Comparison of ENCODE assay signal across 8 mouse cellular contexts in genomic region chr11:84943948-84944347, GRCm38 (mm10). TPM values are rescaled to one million over a fixed set of nuclear protein-coding genes. Genes with fewer than 3 reads are reported as not detected.
DNase-seq lines count a peak whose midpoint lies in the region; ATAC-seq and TF ChIP-seq lines count a peak whose summit lies in the region.

No protein-coding gene starts in this region.

- peaks cover 3% of the 10 kb centered on the region; the same call in 1 of the 2 replicates for H3K4me1 ChIP-seq in embryonic facial prominence, embryonic 14.5 days (ENCODE audit: control insufficient read depth, insufficient read depth, low read length)
- peaks cover 26% of the 10 kb centered on the region for H3K4me1 ChIP-seq in hindbrain, embryonic 15.5 days (replicated peaks)
- H3K4me1 ChIP-seq in liver, embryonic 11.5 days (replicated peaks; ENCODE audit: control insufficient read depth, insufficient read depth, low read length): no peaks in the 10 kb centered on the region; the same call in 1 of the 2 replicates

- TF ChIP-seq CTCF in layer of hippocampus, adult 2 months (conservative IDR thresholded peaks at IDR 0.05): 0 out of 2 replicates have a peak, but pooled peaks have one; percentile 7

- under 1% methylated on average over 15 of the region's 15 CpGs for WGBS in embryonic facial prominence, embryonic 14.5 days
- 3% methylated on average over 15 of the region's 15 CpGs for WGBS in hindbrain, embryonic 15.5 days
- under 1% methylated on average over 15 of the region's 15 CpGs for WGBS in liver, embryonic 11.5 days

- ATAC-seq in embryonic facial prominence, embryonic 14.5 days (ENCODE audit: low read depth): no peak
- no peak for ATAC-seq in hindbrain, embryonic 15.5 days (ENCODE audit: low FRiP score, low read depth)
- no peak for ATAC-seq in liver, embryonic 11.5 days (replicated peaks; ENCODE audit: low FRiP score)

- H3K27ac ChIP-seq in layer of hippocampus, adult 2 months: 0 out of 2 replicates have a peak overlapping the region, but pooled peaks have one; percentile 32
- H3K27ac ChIP-seq in embryonic facial prominence, embryonic 14.5 days (replicated peaks; ENCODE audit: low read depth, low read length): no peak overlapping the region
- no peak overlapping the region for H3K27ac ChIP-seq in hindbrain, embryonic 15.5 days (replicated peaks)
- H3K27ac ChIP-seq in liver, embryonic 11.5 days (ENCODE audit: low read depth, low read length): peak overlapping the region; percentile 28; the same call in 1 of the 2 replicates

- H3K9ac ChIP-seq in embryonic facial prominence, embryonic 14.5 days (ENCODE audit: low read depth, low read length): no peak overlapping the region
- H3K9ac ChIP-seq in hindbrain, embryonic 15.5 days: no peak overlapping the region
- no peak overlapping the region for H3K9ac ChIP-seq in liver, embryonic 11.5 days (ENCODE audit: low read depth, low read length)

- H3K9me3 ChIP-seq in embryonic facial prominence, embryonic 14.5 days (ENCODE audit: control insufficient read depth, low read length): no peaks in the 10 kb centered on the region
- H3K9me3 ChIP-seq in hindbrain, embryonic 15.5 days: no peaks in the 10 kb centered on the region
- H3K9me3 ChIP-seq in liver, embryonic 11.5 days (ENCODE audit: control insufficient read depth, low read length): no peaks in the 10 kb centered on the region

- peaks cover 9% of the 10 kb centered on the region for H3K27me3 ChIP-seq in embryonic facial prominence, embryonic 14.5 days (replicated peaks; ENCODE audit: control insufficient read depth, insufficient read depth, low read length)
- 0 out of 2 replicates have a peak, but pooled peaks cover 4% of the 10 kb centered on the region for H3K27me3 ChIP-seq in hindbrain, embryonic 15.5 days
- H3K27me3 ChIP-seq in liver, embryonic 11.5 days (replicated peaks; ENCODE audit: control insufficient read depth, insufficient read depth, low read length): peaks cover 24% of the 10 kb centered on the region

- DNase-seq in layer of hippocampus, adult 2 months (ENCODE audit: low spot score in 2 of 2): no peak
- DNase-seq in layer of hippocampus, postnatal 25 days (ENCODE audit: extremely low spot score in 1 of 2, low spot score in 1 of 2): no peak
- DNase-seq in embryonic facial prominence, embryonic 14.5 days (ENCODE audit: low spot score): peak; percentile 89
- DNase-seq in liver, embryonic 11.5 days (ENCODE audit: low spot score): peak; percentile 78
- peak; percentile 79 for DNase-seq in neural tube, embryonic 10.5 days (ENCODE audit: extremely low spot score, low spot score)
- peak; percentile 24 for DNase-seq in urinary bladder, adult 2 months (ENCODE audit: low spot score)
- DNase-seq in layer of hippocampus, adult 11-12 months (ENCODE audit: low spot score): no peak

- no peak overlapping the region for H3K4me3 ChIP-seq in layer of hippocampus, adult 2 months
- H3K4me3 ChIP-seq in embryonic facial prominence, embryonic 14.5 days (ENCODE audit: low read depth, low read length): peak overlapping the region; percentile 18; the same call in 1 of the 2 replicates
- H3K4me3 ChIP-seq in hindbrain, embryonic 15.5 days: no peak overlapping the region
- H3K4me3 ChIP-seq in liver, embryonic 11.5 days (ENCODE audit: low read depth, low read length): peak overlapping the region; percentile 22

- H3K4me2 ChIP-seq in embryonic facial prominence, embryonic 14.5 days (ENCODE audit: low read depth, low read length): peak overlapping the region; percentile 38
- H3K4me2 ChIP-seq in hindbrain, embryonic 15.5 days: peak overlapping the region; percentile 40
- peak overlapping the region; percentile 47 for H3K4me2 ChIP-seq in liver, embryonic 11.5 days

- H3K36me3 ChIP-seq in embryonic facial prominence, embryonic 14.5 days (ENCODE audit: control insufficient read depth, insufficient read depth, low read length): no peaks in the 10 kb centered on the region
- H3K36me3 ChIP-seq in hindbrain, embryonic 15.5 days: no peaks in the 10 kb centered on the region
- H3K36me3 ChIP-seq in liver, embryonic 11.5 days (ENCODE audit: control insufficient read depth, insufficient read depth, low read length): no peaks in the 10 kb centered on the region

RNA-seq across cellular contexts. Expression of gene Car4, which starts 13.6 kb away (rescaled TPM):
- 10 to 100 TPM; 67.0 to 73.9 TPM for total RNA-seq in layer of hippocampus, adult 2 months (2021)
- 10 to 100 TPM; 72.7 to 76.4 TPM for total RNA-seq in layer of hippocampus, postnatal 25 days (2021)
- polyA plus RNA-seq in embryonic facial prominence, embryonic 14.5 days (2014; fragmentation: Nextera tagmentation; extraction: Ambion mirVana): 0.40 and 0.41 TPM in 2 replicates
- polyA plus RNA-seq in hindbrain, embryonic 15.5 days (2015; fragmentation: Nextera tagmentation; extraction: Ambion mirVana): 3.8 and 4.1 TPM in 2 replicates
- 13.0 and 14.2 TPM in 2 replicates for polyA plus RNA-seq in liver, embryonic 11.5 days (2014; fragmentation: Nextera tagmentation; extraction: Ambion mirVana)
- polyA plus RNA-seq in urinary bladder, adult 2 months (2012; rRNA removed): 0.58 and 1.1 TPM in 2 replicates

RNA-seq across cellular contexts. Expression of gene Znhit3, which starts 27.8 kb away (rescaled TPM):
- total RNA-seq in layer of hippocampus, adult 2 months (2021): 10 to 100 TPM; 30.7 to 32.1 TPM
- total RNA-seq in layer of hippocampus, postnatal 25 days (2021): 10 to 100 TPM; 28.1 to 31.0 TPM
- polyA plus RNA-seq in embryonic facial prominence, embryonic 14.5 days (2014; fragmentation: Nextera tagmentation; extraction: Ambion mirVana): 46.5 and 52.2 TPM in 2 replicates
- 67.6 and 67.9 TPM in 2 replicates for polyA plus RNA-seq in hindbrain, embryonic 15.5 days (2015; fragmentation: Nextera tagmentation; extraction: Ambion mirVana)
- 85.8 and 91.9 TPM in 2 replicates for polyA plus RNA-seq in liver, embryonic 11.5 days (2014; fragmentation: Nextera tagmentation; extraction: Ambion mirVana)
- polyA plus RNA-seq in urinary bladder, adult 2 months (2012; rRNA removed): 22.6 and 25.4 TPM in 2 replicates

Comparison
In these comparisons a context has a peak if more than half of its experiments do, and no peak if none do; other contexts are left out.
1. DNase-seq: peak in embryonic facial prominence, embryonic 14.5 days (single experiment), liver, embryonic 11.5 days (single experiment), neural tube, embryonic 10.5 days (single experiment) and urinary bladder, adult 2 months (single experiment); none in layer of hippocampus, adult 2 months (0 of 2), layer of hippocampus, postnatal 25 days (0 of 2) and layer of hippocampus, adult 11-12 months (single experiment).
2. H3K27ac ChIP-seq: peak in layer of hippocampus, adult 2 months (single experiment) and liver, embryonic 11.5 days (single experiment); none in embryonic facial prominence, embryonic 14.5 days (single experiment) and hindbrain, embryonic 15.5 days (single experiment).
3. H3K4me3 ChIP-seq: peak in embryonic facial prominence, embryonic 14.5 days (single experiment) and liver, embryonic 11.5 days (single experiment); none in layer of hippocampus, adult 2 months (single experiment) and hindbrain, embryonic 15.5 days (single experiment).
4. Peak in every context shown above with its lines, with median percentiles within 50 percentile points of each other: H3K4me2 ChIP-seq.